Mouse (Mus musculus): Measurements from ENCODE around the gene Knl1. TPM values are rescaled to one million over a fixed set of nuclear protein-coding genes. Genes with fewer than 3 reads are reported as not detected.
"Not testable (repeated sequence)": the region's sequence is repeated elsewhere in the genome, so short reads cannot be mapped to it uniquely, and the experiment has no call there.

Knl1 gene
- polyA plus RNA-seq, 1 experiment: 1.4 TPM

DNA sequence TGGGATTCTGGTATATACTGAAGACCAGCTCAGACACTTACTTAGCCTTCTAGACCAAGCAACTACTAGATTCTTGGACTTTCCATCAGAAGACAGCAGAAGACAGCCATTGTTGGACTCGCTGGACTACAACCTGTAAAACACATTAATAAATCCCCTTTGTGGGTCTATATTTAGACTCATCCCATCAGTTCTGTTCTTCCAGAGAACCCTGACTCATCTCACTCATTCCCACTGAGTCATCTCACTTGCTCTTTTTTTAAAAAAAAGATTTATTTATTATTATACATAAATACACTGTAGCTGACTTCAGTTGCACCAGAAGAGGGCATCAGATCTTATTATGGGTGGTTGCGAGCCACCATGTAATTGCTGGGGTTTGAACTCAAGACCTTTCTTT, 37.5 kb upstream of the Knl1 start:
- H3K4me3 ChIP-seq: no peak overlapping the region
- no peak overlapping the region for H3ac ChIP-seq (ENCODE audit: control insufficient read depth, insufficient read length)
- no peaks in the 10 kb centered on the region for H3K27me3 ChIP-seq (ENCODE audit: control insufficient read depth, insufficient read depth, insufficient read length)
- H3K4me2 ChIP-seq (ENCODE audit: low read depth): no peak overlapping the region
- H3K36me3 ChIP-seq (ENCODE audit: control insufficient read depth, insufficient read depth): no peaks in the 10 kb centered on the region
- TF ChIP-seq USF1 (IDR thresholded peaks at IDR 0.05; ENCODE audit: low read depth) (no peak), REST (IDR thresholded peaks at IDR 0.05; ENCODE audit: insufficient read depth, insufficient read length) (no peak), E2F4 (IDR thresholded peaks at IDR 0.05; ENCODE audit: insufficient read depth) (no peak), CEBPB (IDR thresholded peaks at IDR 0.05; ENCODE audit: insufficient read depth, poor library complexity, severe bottlenecking) (no peak), SRF (IDR thresholded peaks at IDR 0.05; ENCODE audit: control insufficient read depth, insufficient read length, low read depth) (no peak), MYOG (IDR thresholded peaks at IDR 0.05; ENCODE audit: control insufficient read depth in 1 of 3, insufficient read depth in 1 of 3, insufficient read length in 2 of 3, low read depth in 2 of 3) (no peak), POLR2A (IDR thresholded peaks at IDR 0.05; ENCODE audit: insufficient read length, low read depth) (no peak), POLR2AphosphoS2 (IDR thresholded peaks at IDR 0.05; ENCODE audit: insufficient read length, low read depth) (no peak), TCF3 (IDR thresholded peaks at IDR 0.05; ENCODE audit: insufficient read length, low read depth) (no peak), MYOD1 (IDR thresholded peaks at IDR 0.05; ENCODE audit: control insufficient read depth in 1 of 3, insufficient read length in 2 of 3, low read depth in 2 of 3) (no peak), TCF12 (IDR thresholded peaks at IDR 0.05; ENCODE audit: insufficient read depth, poor library complexity, severe bottlenecking) (no peak), MAX (IDR thresholded peaks at IDR 0.05; ENCODE audit: low read depth) (no peak)
- no peaks in the 10 kb centered on the region for H3K79me2 ChIP-seq (ENCODE audit: control insufficient read depth, insufficient read depth)

DNA sequence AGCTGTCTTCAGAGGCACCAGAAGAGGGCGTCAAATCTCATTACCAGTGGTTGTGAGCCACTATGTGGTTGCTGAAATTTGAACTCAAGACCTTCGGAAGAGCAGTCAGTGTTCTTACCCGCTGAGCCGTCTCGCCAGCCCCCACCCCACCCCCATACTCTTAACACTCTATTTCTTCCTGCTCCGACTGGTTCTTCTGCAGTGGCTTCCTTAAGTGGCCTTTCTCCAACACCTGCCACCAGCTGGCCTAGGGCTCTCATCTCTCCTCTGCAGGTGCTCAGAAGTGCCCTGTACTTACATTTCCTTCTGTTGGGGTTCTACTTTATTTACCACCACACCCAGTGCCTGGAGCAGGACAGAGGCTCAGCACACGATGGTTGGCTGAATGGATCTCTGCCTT, 31.9 kb upstream of the Knl1 start:
- Histone ChIP-seq H3K4me2 (ENCODE audit: low read depth) (no peak overlapping the region), H3K79me2 (ENCODE audit: control insufficient read depth, insufficient read depth) (no peaks in the 10 kb centered on the region), H3ac (ENCODE audit: control insufficient read depth, insufficient read length) (no peak overlapping the region), H3K27me3 (ENCODE audit: control insufficient read depth, insufficient read depth, insufficient read length) (no peaks in the 10 kb centered on the region), H3K36me3 (ENCODE audit: control insufficient read depth, insufficient read depth) (peaks cover 6% of the 10 kb centered on the region), H3K4me3 (no peak overlapping the region)
- TF ChIP-seq SRF (IDR thresholded peaks at IDR 0.05; ENCODE audit: control insufficient read depth, insufficient read length, low read depth): no peak
- TF ChIP-seq MYOG (IDR thresholded peaks at IDR 0.05; ENCODE audit: control insufficient read depth in 1 of 3, insufficient read depth in 1 of 3, insufficient read length in 2 of 3, low read depth in 2 of 3): no peak
- no peak for TF ChIP-seq CEBPB (IDR thresholded peaks at IDR 0.05; ENCODE audit: insufficient read depth, poor library complexity, severe bottlenecking)
- TF ChIP-seq POLR2A (IDR thresholded peaks at IDR 0.05; ENCODE audit: insufficient read length, low read depth): no peak
- no peak for TF ChIP-seq MYOD1 (IDR thresholded peaks at IDR 0.05; ENCODE audit: control insufficient read depth in 1 of 3, insufficient read length in 2 of 3, low read depth in 2 of 3)
- no peak for TF ChIP-seq REST (IDR thresholded peaks at IDR 0.05; ENCODE audit: insufficient read depth, insufficient read length)
- TF ChIP-seq E2F4 (IDR thresholded peaks at IDR 0.05; ENCODE audit: insufficient read depth): no peak
- TF ChIP-seq TCF12 (IDR thresholded peaks at IDR 0.05; ENCODE audit: insufficient read depth, poor library complexity, severe bottlenecking): no peak

GRCm38 (mm10) chr2:119015604-119016180, 31.2 kb upstream of the Knl1 start:
- peak overlapping the region; percentile 55 for H3K4me2 ChIP-seq (ENCODE audit: low read depth)
- peaks cover 6% of the 10 kb centered on the region for H3K36me3 ChIP-seq (ENCODE audit: control insufficient read depth, insufficient read depth)
- H3K4me3 ChIP-seq: no peak overlapping the region
- TF ChIP-seq TCF12 (IDR thresholded peaks at IDR 0.05; ENCODE audit: insufficient read depth, poor library complexity, severe bottlenecking): no peak
- no peak for TF ChIP-seq POLR2AphosphoS2 (IDR thresholded peaks at IDR 0.05; ENCODE audit: insufficient read length, low read depth)
- no peak overlapping the region for H3ac ChIP-seq (ENCODE audit: control insufficient read depth, insufficient read length)
- H3K27me3 ChIP-seq (ENCODE audit: control insufficient read depth, insufficient read depth, insufficient read length): no peaks in the 10 kb centered on the region
- H3K79me2 ChIP-seq (ENCODE audit: control insufficient read depth, insufficient read depth): no peaks in the 10 kb centered on the region

DNA sequence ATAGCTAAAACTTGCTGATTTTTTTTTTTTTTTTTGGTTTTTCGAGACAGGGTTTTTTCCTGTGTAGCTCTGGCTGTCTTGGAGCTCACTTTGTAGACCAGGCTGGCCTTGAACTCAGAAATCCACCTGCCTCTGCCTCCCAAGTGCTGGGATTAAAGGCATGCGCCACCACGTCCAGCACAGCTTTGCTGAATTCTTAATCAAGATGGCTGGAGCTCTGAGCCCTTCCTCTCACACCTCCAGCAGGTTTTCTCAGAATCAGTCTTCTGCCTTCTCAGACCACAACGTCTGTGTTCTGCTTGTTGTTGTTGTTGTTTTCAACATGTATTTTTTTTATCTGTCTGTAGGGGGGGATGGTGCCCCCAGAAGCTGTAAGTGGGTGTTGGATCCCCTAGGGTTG, 30.6 kb upstream of the Knl1 start:
- not testable (repeated sequence) for H3ac ChIP-seq (ENCODE audit: control insufficient read depth, insufficient read length); H3K4me3 ChIP-seq; H3K4me2 ChIP-seq (ENCODE audit: low read depth); H3K79me2 ChIP-seq (ENCODE audit: control insufficient read depth, insufficient read depth); H3K36me3 ChIP-seq (ENCODE audit: control insufficient read depth, insufficient read depth); H3K27me3 ChIP-seq (ENCODE audit: control insufficient read depth, insufficient read depth, insufficient read length)

GRCm38 (mm10) chr2:119017647-119018046, 29.3 kb upstream of the Knl1 start:
- Histone ChIP-seq H3K4me3 (no peak overlapping the region), H3K36me3 (ENCODE audit: control insufficient read depth, insufficient read depth) (peaks cover 6% of the 10 kb centered on the region), H3K79me2 (ENCODE audit: control insufficient read depth, insufficient read depth) (no peaks in the 10 kb centered on the region), H3ac (ENCODE audit: control insufficient read depth, insufficient read length) (no peak overlapping the region), H3K4me2 (ENCODE audit: low read depth) (no peak overlapping the region), H3K27me3 (ENCODE audit: control insufficient read depth, insufficient read depth, insufficient read length) (no peaks in the 10 kb centered on the region)
- TF ChIP-seq CEBPB (IDR thresholded peaks at IDR 0.05; ENCODE audit: insufficient read depth, poor library complexity, severe bottlenecking) (no peak), USF1 (IDR thresholded peaks at IDR 0.05; ENCODE audit: low read depth) (no peak), POLR2A (IDR thresholded peaks at IDR 0.05; ENCODE audit: insufficient read length, low read depth) (no peak), REST (IDR thresholded peaks at IDR 0.05; ENCODE audit: insufficient read depth, insufficient read length) (no peak), MYOG (IDR thresholded peaks at IDR 0.05; ENCODE audit: control insufficient read depth in 1 of 3, insufficient read depth in 1 of 3, insufficient read length in 2 of 3, low read depth in 2 of 3) (no peak), MYOD1 (IDR thresholded peaks at IDR 0.05; ENCODE audit: control insufficient read depth in 1 of 3, insufficient read length in 2 of 3, low read depth in 2 of 3) (no peak), POLR2AphosphoS2 (IDR thresholded peaks at IDR 0.05; ENCODE audit: insufficient read length, low read depth) (no peak), MAX (IDR thresholded peaks at IDR 0.05; ENCODE audit: low read depth) (no peak), SRF (IDR thresholded peaks at IDR 0.05; ENCODE audit: control insufficient read depth, insufficient read length, low read depth) (no peak), TCF12 (IDR thresholded peaks at IDR 0.05; ENCODE audit: insufficient read depth, poor library complexity, severe bottlenecking) (no peak), E2F4 (IDR thresholded peaks at IDR 0.05; ENCODE audit: insufficient read depth) (no peak), TCF3 (IDR thresholded peaks at IDR 0.05; ENCODE audit: insufficient read length, low read depth) (no peak)
